Mouse (Mus musculus) embryonic facial prominence, embryonic 12.5 days (tissue): Measurements from ENCODE around the gene Phldb1. TPM values are rescaled to one million over a fixed set of nuclear protein-coding genes. Genes with fewer than 3 reads are reported as not detected.
A peak's percentile ranks its signal among the peaks of the same experiment; 100 is the strongest.

ENCODE experiments used
- ATAC-seq: fragments of 200-750 bp; cut with Nextera tagmentation; 2 replicates; pipeline ENCODE4 v1.8.0; 2017; ENCODE audit not compliant: insufficient number of reproducible peaks, insufficient read depth, low FRiP score, low TSS enrichment
- H3K27ac ChIP-seq: fragments of 300-500 bp; sonication (generic); 2 replicates; pipeline ENCODE4 v1.5.1; 2016; ENCODE audit warnings: mild to moderate bottlenecking
- H3K27me3 ChIP-seq: fragments of 300-500 bp; sonication (generic); 2 replicates; pipeline ENCODE4 v1.6.1; 2016; ENCODE audit warnings: mild to moderate bottlenecking, moderate library complexity
- H3K36me3 ChIP-seq: fragments of 300-500 bp; sonication (generic); 2 replicates; pipeline ENCODE4 v1.6.1; 2016; ENCODE audit warnings: mild to moderate bottlenecking
- H3K4me1 ChIP-seq: fragments of 300-500 bp; sonication (generic); 2 replicates; pipeline ENCODE4 v1.6.1; 2016
- H3K4me2 ChIP-seq: fragments of 300-500 bp; sonication (generic); replicated peaks from 2 replicates; pipeline ENCODE4 v1.6.1; 2016; ENCODE audit warnings: mild to moderate bottlenecking, moderate library complexity
- H3K4me3 ChIP-seq: fragments of 300-500 bp; sonication (generic); 2 replicates; pipeline ENCODE4 v1.5.1; 2016; ENCODE audit warnings: mild to moderate bottlenecking
- H3K9ac ChIP-seq: fragments of 300-500 bp; sonication (generic); 2 replicates; pipeline ENCODE4 v1.6.1; 2016; ENCODE audit warnings: mild to moderate bottlenecking, moderate library complexity
- H3K9me3 ChIP-seq: fragments of 300-500 bp; sonication (generic); 2 replicates; pipeline ENCODE4 v1.6.1; 2016; ENCODE audit warnings: mild to moderate bottlenecking, moderate library complexity
- WGBS: fragments of 180-500 bp; shearing (Covaris S2); methylation state at CpG from one replicate; pipeline ENCODE4 v1.1.7; 2016; 5-methylcytosine and 5-hydroxymethylcytosine counted together
- polyA plus RNA-seq: library from polyadenylated mRNA; unstranded; fragments of >200 nt; fragmentation: Nextera tagmentation; extraction: Ambion mirVana; gene quantifications from 2 replicates; pipeline ENCODE4 v1.2.1, GENCODE M21; 2016

Gene Phldb1
- polyA plus RNA-seq, 1 experiment from 2014 or later: 57.1 TPM

- H3K4me2 ChIP-seq: no peak overlapping the region
- no peaks in the 10 kb centered on the region for H3K27me3 ChIP-seq
- H3K9me3 ChIP-seq: no peaks in the 10 kb centered on the region
- 76% methylated on average over 6 of the region's 6 CpGs for WGBS
- H3K4me1 ChIP-seq: peaks cover 14% of the 10 kb centered on the region
- H3K4me3 ChIP-seq: no peak overlapping the region
- peaks cover 54% of the 10 kb centered on the region for H3K36me3 ChIP-seq
- no peak overlapping the region for H3K27ac ChIP-seq
- ATAC-seq: no peak
- no peak overlapping the region for H3K9ac ChIP-seq
These were observed 17.8 kb downstream of the Phldb1 start for GRCm38 (mm10) chr9:44716997-44717821.

DNA sequence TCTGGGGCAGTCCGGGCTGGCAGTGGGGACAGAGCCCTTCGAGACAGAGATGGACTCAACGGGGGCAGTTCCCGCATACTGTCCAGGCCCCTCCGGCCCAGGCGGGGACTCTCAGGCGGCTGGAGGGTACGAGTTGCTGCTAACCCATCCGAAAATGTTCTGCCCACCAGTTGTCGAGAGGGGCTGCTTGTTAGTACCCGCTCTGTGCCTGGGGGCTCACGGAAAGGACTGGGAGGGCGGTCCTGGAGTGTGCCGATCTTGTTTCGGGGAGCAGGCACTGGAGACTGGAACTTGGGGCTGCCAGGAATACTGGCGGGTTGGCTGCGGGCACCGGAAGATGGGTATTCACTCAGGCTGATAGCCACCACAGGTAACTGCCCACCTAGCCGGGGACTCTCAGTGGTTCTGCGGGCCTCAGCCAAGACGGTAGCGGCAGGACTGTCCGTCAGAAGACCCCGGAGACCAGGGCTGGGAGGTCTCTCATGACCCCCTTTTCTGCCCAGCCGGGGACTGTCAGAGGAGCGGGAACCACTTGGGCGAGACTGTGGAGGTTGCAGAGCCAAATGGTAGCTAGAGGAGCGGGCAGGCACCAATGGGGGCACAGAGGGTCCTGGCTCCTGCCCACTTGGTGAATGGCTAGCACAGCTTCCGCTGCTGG lies 19.2 kb downstream of the Phldb1 start:
- no peak overlapping the region for H3K9ac ChIP-seq
- peaks cover 14% of the 10 kb centered on the region for H3K4me1 ChIP-seq
- 92% methylated on average over 29 of the region's 29 CpGs for WGBS
- H3K4me3 ChIP-seq: no peak overlapping the region
- H3K27ac ChIP-seq: no peak overlapping the region
- H3K27me3 ChIP-seq: no peaks in the 10 kb centered on the region
- no peak for ATAC-seq
- H3K9me3 ChIP-seq: no peaks in the 10 kb centered on the region
- peaks cover 67% of the 10 kb centered on the region for H3K36me3 ChIP-seq
- H3K4me2 ChIP-seq: no peak overlapping the region

DNA sequence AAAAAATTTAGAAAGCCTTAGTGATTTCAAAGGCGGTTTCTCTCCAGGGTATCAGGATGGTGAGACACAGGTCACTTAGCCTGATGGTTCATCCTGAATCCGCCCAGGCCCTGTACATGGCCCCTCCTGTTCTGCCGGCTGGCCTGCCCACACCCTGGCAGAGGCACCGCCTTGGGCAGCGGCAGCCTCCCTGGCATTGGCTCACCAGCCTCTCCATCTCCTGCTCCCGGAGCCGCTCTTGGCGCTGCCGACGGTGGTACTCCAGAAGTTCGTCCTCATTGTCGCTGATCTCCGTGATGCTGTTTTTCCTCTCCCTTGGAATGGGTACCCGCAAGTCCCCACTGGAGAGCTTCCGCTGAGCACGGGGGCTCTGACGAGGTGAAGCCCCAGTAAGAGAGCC lies 19.9 kb downstream of the Phldb1 start:
- peaks cover 74% of the 10 kb centered on the region for H3K36me3 ChIP-seq
- no peak overlapping the region for H3K9ac ChIP-seq
- ATAC-seq: no peak
- H3K9me3 ChIP-seq: no peaks in the 10 kb centered on the region
- H3K4me2 ChIP-seq: no peak overlapping the region
- no peak overlapping the region for H3K4me3 ChIP-seq
- 86% methylated on average over 17 of the region's 17 CpGs for WGBS
- H3K4me1 ChIP-seq: peaks cover 10% of the 10 kb centered on the region
- no peak overlapping the region for H3K27ac ChIP-seq
- no peaks in the 10 kb centered on the region for H3K27me3 ChIP-seq

DNA sequence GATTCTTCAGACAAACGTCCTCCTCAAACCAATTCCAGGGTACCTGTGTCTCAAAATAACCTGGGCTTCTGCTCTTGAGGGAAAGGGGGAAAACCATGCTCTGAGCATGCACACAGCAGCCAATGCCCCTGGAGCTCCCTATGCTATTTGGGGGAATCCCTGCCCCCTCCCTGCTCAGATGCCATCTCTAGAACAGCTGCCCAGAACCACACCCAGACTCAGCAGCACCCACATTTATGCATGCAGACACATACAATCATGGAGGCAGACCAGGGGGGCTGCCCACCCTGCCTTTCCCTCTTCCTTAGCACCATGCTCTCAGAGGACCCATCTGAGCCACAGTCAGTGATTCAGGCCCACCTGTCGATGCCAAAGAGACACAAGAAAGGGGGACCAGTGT lies 21.4 kb downstream of the Phldb1 start:
- 70% methylated on average over 2 of the region's 2 CpGs for WGBS
- no peak overlapping the region for H3K4me3 ChIP-seq
- H3K9me3 ChIP-seq: no peaks in the 10 kb centered on the region
- peaks cover 17% of the 10 kb centered on the region for H3K4me1 ChIP-seq
- H3K36me3 ChIP-seq: peaks cover 85% of the 10 kb centered on the region
- no peak overlapping the region for H3K27ac ChIP-seq
- no peak overlapping the region for H3K9ac ChIP-seq
- H3K4me2 ChIP-seq: no peak overlapping the region
- no peak for ATAC-seq
- no peaks in the 10 kb centered on the region for H3K27me3 ChIP-seq

DNA sequence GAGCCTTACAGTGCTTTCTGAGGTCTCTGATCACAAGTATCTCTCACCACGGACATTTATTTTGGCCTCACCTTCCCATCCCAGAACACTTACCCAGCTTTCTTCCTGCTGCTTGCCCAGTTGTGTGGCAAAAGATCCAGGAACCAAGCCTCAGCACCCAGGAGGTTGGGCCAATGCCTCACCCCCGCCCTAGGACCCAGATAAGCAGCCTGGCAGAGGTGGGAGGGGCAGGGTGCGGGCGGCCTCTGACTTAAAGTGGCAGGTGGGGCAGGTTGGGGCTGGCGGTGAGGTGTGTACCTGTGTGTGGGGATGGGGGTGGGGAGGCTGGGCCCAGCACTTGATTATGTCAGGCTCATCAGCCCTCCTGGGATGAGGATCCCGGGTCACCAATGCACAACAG lies 21.9 kb downstream of the Phldb1 start:
- WGBS: 85% methylated on average over 6 of the region's 6 CpGs
- no peak overlapping the region for H3K4me2 ChIP-seq
- ATAC-seq: no peak

DNA sequence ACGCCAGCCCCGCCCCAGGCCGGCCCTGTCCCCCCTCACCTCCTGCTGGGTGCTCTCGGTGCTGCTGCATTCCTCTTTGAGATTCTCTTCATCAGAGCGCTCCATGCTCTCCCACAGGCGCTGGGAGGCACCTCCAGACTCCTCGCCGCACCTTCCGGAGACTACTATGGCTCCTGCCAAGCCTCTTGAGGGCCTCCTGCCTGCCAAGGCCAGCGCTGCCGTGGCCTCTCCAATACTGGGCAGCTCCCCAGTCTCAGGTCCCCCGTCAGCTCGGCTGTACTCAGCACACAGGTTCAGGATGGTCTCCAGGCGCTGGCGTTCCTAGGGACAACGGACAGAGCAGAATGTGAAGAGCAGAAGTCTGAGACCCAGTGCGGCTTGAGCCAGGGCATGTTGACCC lies 23.4 kb downstream of the Phldb1 start:
- Histone ChIP-seq H3K4me2 (no peak overlapping the region), H3K27ac (no peak overlapping the region), H3K4me1 (peaks cover 27% of the 10 kb centered on the region), H3K9me3 (no peaks in the 10 kb centered on the region), H3K9ac (no peak overlapping the region), H3K4me3 (no peak overlapping the region), H3K27me3 (no peaks in the 10 kb centered on the region), H3K36me3 (peaks cover 73% of the 10 kb centered on the region)
- ATAC-seq: no peak
- 70% methylated on average over 17 of the region's 17 CpGs for WGBS

More for the DNA sequence above, 21.9 kb downstream of the Phldb1 start:
- Histone ChIP-seq H3K27ac (no peak overlapping the region), H3K4me3 (no peak overlapping the region), H3K27me3 (no peaks in the 10 kb centered on the region), H3K9me3 (no peaks in the 10 kb centered on the region), H3K4me1 (peaks cover 19% of the 10 kb centered on the region), H3K9ac (no peak overlapping the region), H3K36me3 (peaks cover 85% of the 10 kb centered on the region)

DNA sequence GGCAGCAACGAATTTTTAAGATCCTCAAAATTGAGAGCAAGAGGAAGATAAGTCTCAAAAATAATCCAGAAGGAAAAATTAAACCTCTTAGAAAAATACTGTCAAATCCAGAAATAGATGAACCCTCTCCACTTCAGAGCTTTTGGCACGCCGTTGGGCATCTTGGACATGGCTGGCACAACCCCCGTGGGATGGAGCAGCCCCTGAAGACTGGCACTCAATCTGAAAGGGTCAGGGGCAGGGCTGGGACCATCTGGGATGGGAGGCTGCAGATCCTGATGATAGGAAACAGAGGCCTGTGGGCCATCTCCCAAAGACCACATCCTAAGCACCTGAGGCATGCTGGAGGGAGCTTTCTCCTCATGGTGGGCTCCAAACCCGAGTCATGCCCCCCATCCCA lies 24.8 kb downstream of the Phldb1 start:
- Histone ChIP-seq H3K9ac (no peak overlapping the region), H3K27ac (no peak overlapping the region), H3K36me3 (peaks cover 73% of the 10 kb centered on the region), H3K4me3 (no peak overlapping the region), H3K4me2 (no peak overlapping the region), H3K27me3 (no peaks in the 10 kb centered on the region), H3K4me1 (peaks cover 27% of the 10 kb centered on the region), H3K9me3 (no peaks in the 10 kb centered on the region)
- WGBS: 83% methylated on average over 5 of the region's 5 CpGs
- ATAC-seq: no peak

- H3K4me2 ChIP-seq: 0 out of 2 replicates have a peak overlapping the region, but pooled peaks have one; percentile 72
- WGBS: 52% methylated on average over 2 of the region's 2 CpGs
These were observed 25.4 kb downstream of the Phldb1 start for GRCm38 (mm10) chr9:44709600-44709999.

DNA sequence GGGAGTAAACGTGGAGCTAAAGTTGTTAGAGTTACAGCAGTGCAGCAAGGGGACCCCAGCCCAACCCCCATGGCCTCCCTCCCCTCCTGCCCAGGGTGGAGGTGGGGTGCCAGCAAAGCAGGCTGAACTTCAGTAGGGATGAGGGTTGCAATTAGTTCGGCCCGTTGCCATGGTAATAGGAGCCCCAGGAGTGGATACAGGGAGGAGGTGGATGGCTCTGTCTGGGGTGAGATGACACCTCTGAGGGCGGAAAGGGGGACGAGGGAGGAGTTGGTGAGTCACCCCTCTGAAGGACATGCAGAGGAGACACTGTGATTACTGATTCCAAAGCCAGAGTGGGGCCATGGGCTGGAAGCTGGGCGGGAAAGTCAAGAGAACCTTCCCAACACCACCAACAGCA lies 26.1 kb downstream of the Phldb1 start:
- peaks cover 27% of the 10 kb centered on the region for H3K4me1 ChIP-seq
- H3K36me3 ChIP-seq: peaks cover 76% of the 10 kb centered on the region
- 24% methylated on average over 6 of the region's 6 CpGs for WGBS
- no peaks in the 10 kb centered on the region for H3K27me3 ChIP-seq
- ATAC-seq: peak; percentile 8; the same call in 1 of the 2 replicates
- peak overlapping the region; percentile 38 for H3K4me3 ChIP-seq
- peak overlapping the region; percentile 72 for H3K4me2 ChIP-seq
- H3K27ac ChIP-seq: peak overlapping the region; percentile 85
- H3K9ac ChIP-seq: peak overlapping the region; percentile 56
- no peaks in the 10 kb centered on the region for H3K9me3 ChIP-seq

More at GRCm38 (mm10) chr9:44709600-44709999, 25.4 kb downstream of the Phldb1 start:
- peaks cover 27% of the 10 kb centered on the region for H3K4me1 ChIP-seq
- H3K4me3 ChIP-seq: no peak overlapping the region
- H3K27me3 ChIP-seq: no peaks in the 10 kb centered on the region
- peaks cover 73% of the 10 kb centered on the region for H3K36me3 ChIP-seq
- no peak for ATAC-seq
- no peak overlapping the region for H3K9ac ChIP-seq
- no peaks in the 10 kb centered on the region for H3K9me3 ChIP-seq
- H3K27ac ChIP-seq: peak overlapping the region; percentile 85; the same call in 1 of the 2 replicates

DNA sequence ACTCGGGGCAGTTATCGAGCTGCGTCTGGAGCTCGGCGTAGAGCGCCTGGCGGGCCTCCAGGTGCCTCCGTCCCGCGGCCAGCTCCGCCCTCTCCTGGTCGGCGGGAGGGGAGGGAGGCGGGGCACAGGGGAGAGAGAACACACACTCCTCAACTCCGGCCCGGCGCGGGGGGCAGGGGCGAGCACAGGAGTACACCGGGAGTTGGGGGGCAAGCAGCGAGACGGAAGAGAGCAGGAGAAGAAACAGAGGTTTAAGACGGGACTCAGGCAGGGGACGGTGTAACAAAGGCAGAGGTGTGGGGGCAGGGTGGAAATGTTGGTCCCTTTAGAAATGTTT lies 26.6 kb downstream of the Phldb1 start:
- H3K4me3 ChIP-seq: peak overlapping the region; percentile 38
- H3K9me3 ChIP-seq: no peaks in the 10 kb centered on the region
- H3K9ac ChIP-seq: peak overlapping the region; percentile 56
- peaks cover 27% of the 10 kb centered on the region for H3K4me1 ChIP-seq
- peak overlapping the region; percentile 72 for H3K4me2 ChIP-seq
- peaks cover 76% of the 10 kb centered on the region for H3K36me3 ChIP-seq
- no peaks in the 10 kb centered on the region for H3K27me3 ChIP-seq
- peak overlapping the region; percentile 85 for H3K27ac ChIP-seq
- ATAC-seq: peak; percentile 88
- WGBS: 9% methylated on average over 22 of the region's 24 CpGs

GRCm38 (mm10) chr9:44707749-44708428 lies 27.1 kb downstream of the Phldb1 start:
- Histone ChIP-seq H3K27ac (peak overlapping the region; percentile 85), H3K36me3 (peaks cover 77% of the 10 kb centered on the region), H3K4me3 (peak overlapping the region; percentile 38), H3K9me3 (no peaks in the 10 kb centered on the region), H3K27me3 (no peaks in the 10 kb centered on the region), H3K9ac (peak overlapping the region; percentile 56), H3K4me2 (peak overlapping the region; percentile 72), H3K4me1 (peaks cover 27% of the 10 kb centered on the region)
- 29% methylated on average over 28 of the region's 28 CpGs for WGBS
- ATAC-seq: peak; percentile 28; the same call in 1 of the 2 replicates
